Mouse (Mus musculus): ENCODE measurements at regions not wholly inside any gene's neighbourhood (a gene's known extent, or its start where the extent isn't known, plus 50 kb on each side); places are given as distances from the start of the nearest gene placed in this dataset.

GRCm38 (mm10) chr5:43339671-43340070 is 106.7 kb downstream of the Cpeb2 start:
- DNase-seq = peak; percentile 41 to 47

- DNase-seq = peak in 1 of 2 experiments; percentile 17
These were observed 108.5 kb downstream of the Cpeb2 start for GRCm38 (mm10) chr5:43341475-43341874.

GRCm38 (mm10) chr5:43344441-43344840 is 111.5 kb downstream of the Cpeb2 start:
- DNase-seq = peak; percentile 24 to 39

- DNase-seq = no peak
These were observed 118.0 kb downstream of the Cpeb2 start for GRCm38 (mm10) chr5:43350987-43351386.

- no peak for DNase-seq
These were observed 120.3 kb downstream of the Cpeb2 start for GRCm38 (mm10) chr5:43353021-43353990.

GRCm38 (mm10) chr5:43354351-43354942 is 121.5 kb downstream of the Cpeb2 start:
- DNase-seq = peak in 1 of 2 experiments; percentile 13

GRCm38 (mm10) chr5:43355026-43355580 is 122.1 kb downstream of the Cpeb2 start:
- DNase-seq = peak; percentile 93 to 94

GRCm38 (mm10) chr5:43355832-43356231 is 122.9 kb downstream of the Cpeb2 start:
- no peak for DNase-seq

GRCm38 (mm10) chr5:43357100-43357680 is 124.2 kb downstream of the Cpeb2 start:
- DNase-seq = peak; percentile 24 to 69

- no peak for DNase-seq
These were observed 124.9 kb downstream of the Cpeb2 start for GRCm38 (mm10) chr5:43357901-43358300.

GRCm38 (mm10) chr5:43358928-43359765 is 126.2 kb downstream of the Cpeb2 start:
- no peak for DNase-seq

GRCm38 (mm10) chr5:43360298-43360697 is 127.3 kb downstream of the Cpeb2 start:
- DNase-seq = peak; percentile 43 to 60

GRCm38 (mm10) chr5:43361026-43361425 is 128.1 kb downstream of the Cpeb2 start:
- DNase-seq = no peak

- DNase-seq = no peak
These were observed 139.4 kb downstream of the Cpeb2 start for GRCm38 (mm10) chr5:43372385-43372784.

- DNase-seq = peak; percentile 1 to 16
These were observed 130.5 kb upstream of the C1qtnf7 start for GRCm38 (mm10) chr5:43384689-43385375.

GRCm38 (mm10) chr5:43390997-43391396 is 124.3 kb upstream of the C1qtnf7 start:
- no peak for DNase-seq

- DNase-seq = peak; percentile 11 to 57
These were observed 123.8 kb upstream of the C1qtnf7 start for GRCm38 (mm10) chr5:43391412-43392029.

- DNase-seq = no peak
These were observed 122.3 kb upstream of the C1qtnf7 start for GRCm38 (mm10) chr5:43392908-43393545.

GRCm38 (mm10) chr5:43417259-43417658 is 98.1 kb upstream of the C1qtnf7 start:
- no peak for DNase-seq
